Mouse (Mus musculus) fat pad, adult 2 months (tissue): ENCODE data around the gene Poln.

Experiments used
- DNase-seq: peaks from one replicate; pipeline ENCODE4 v3.0.0-alpha.2; 2011; ENCODE audit warnings: low read depth, low spot score; ENCODE audit errors: extremely low read depth

Gene Poln

GRCm38 (mm10) chr5:33995843-33996693, 173.2 kb downstream of the Poln start, which contains the start of gene Nat8l:
Gene Nat8l (plus strand): TSS chr5:33995984.
- no peak for DNase-seq

DNA sequence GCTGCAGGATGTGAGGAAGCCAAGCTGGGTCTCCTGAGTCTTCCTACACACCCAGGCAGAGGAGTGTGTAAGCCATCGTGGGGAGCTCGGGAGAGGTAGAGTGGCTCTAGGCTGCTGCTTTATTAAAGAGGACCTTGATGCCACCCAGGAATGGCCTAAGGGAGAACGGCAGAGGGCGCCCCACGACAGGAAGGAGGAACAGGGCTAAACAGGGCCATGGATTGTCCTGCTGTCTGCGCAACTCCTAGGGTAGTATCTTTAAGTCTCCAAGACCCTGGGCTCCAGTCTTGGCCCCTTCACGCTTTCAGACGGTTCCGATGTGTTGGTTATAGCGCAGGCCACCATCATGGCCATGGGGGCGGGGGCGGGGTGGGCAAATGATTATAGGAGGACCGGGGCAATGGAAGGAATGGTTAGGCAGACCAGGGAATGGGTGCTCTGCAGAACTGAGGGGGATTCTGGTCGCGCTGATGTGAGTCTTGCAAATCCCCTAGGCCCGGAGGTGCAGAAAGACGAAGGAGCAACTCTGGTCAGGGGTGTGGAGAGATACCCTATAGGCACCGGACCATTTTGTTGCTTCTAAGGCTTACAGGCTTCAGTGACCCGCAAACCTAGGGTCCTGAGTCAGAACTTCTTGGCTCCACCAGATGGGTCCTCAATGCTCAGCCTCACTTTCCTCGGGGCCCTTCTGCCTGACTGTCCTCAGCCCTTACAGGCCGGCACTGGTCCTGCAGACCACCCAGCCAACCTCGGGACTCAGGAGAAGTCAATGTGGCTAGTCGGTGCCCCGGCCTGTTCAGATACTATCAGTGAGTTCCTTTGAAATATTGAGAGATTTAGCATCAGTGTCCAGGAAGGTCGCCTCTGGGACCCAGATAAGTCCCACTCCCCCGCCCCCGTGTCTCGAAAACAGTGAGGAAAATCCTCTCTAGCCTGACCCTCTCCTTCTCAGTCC, 174.3 kb downstream of the Poln start:
- no peak for DNase-seq

DNA sequence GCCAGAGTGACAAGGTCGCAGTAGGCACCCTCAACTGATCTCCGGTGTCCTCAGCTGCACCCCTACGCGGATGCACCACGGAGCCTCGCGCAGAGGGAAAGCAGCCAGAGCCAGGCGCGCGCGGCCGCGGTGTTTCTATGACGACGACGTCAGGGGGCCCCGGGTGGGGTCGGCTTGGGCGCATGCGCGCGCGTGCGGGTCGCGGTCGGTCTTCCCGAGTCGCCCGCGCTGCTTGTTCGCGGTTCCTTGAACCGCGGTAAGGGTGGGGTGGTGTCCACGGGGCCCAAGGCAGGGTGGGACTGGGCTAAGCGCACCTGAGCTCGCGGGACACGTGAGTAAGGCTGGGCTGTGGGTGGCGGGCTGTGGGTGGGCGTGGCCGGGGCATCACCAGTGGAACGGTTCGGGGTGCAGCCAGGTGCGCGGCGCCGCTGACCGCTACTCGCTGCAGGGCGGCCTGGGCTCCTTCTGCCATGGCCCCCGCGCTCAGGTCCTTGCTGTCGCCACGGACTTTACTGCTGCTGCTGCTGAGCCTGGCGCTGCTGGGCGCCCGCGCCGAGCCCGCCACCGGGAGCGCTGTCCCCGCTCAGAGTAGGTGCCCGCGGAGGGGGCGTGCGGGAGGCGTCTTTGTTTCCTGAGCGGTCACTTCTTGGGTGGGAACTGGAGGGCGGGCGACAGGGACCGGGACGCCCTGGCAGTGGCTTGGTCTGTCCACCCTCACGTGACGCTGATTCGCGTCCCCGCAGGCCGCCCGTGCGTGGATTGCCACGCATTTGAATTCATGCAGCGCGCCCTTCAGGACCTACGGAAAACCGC, 185.7 kb downstream of the Poln start, which contains the start of gene Gm1673:
Gene Gm1673 (plus strand): TSS at position 125 of the 813 bp plus-strand sequence.
- no peak for DNase-seq

DNA sequence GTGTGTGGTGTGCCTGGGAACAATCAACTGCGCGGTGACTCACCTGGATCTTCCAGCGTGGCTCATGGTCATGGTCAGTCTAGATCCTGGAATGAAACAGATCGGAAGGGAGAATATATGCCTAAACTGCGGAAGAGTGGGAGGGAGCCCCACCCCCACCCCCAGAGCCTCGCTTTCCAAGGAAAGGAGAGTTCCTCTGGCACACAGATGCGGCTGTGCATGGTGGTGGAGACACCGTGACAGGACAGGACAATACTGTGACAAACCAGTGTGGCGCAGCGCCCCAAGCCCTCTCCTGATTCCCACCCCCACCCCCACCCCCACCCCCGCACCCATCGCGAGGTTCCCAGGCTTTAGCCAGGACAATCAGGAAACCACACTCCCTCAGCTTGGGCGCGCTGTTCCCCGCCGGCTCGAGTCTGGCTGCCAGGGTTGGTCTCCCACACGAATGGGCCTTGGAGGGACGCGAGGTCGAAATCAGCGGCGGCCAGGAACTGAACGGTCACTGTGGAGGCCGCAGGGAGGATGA, 186.5 kb downstream of the Poln start:
- DNase-seq: no peak

GRCm38 (mm10) chr5:33976267-33976666, 193.0 kb downstream of the Poln start:
- no peak for DNase-seq

- no peak for DNase-seq
Observed at GRCm38 (mm10) chr5:33974736-33975135, 194.5 kb downstream of the Poln start.

DNA sequence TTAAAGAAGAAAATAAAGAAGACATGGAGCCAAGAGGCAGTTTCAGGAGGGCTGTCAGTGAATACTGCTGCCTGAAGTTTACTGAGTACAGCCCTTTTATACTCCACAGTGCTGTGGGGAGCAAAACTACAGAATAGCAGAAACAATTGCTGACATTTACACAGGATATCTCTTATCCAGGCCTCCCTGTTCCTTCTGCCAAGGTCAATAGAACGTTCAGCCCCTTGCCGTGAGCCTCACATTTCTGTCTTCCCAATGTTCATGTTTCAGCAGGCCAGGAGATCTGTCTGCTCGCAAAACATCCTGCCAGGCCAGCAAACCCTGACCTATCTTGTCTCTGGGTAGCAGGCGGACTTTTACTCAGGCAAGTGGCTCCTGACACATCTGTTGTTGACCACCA, 209.9 kb downstream of the Poln start:
- no peak for DNase-seq
